27 mouse cellular contexts compared by ENCODE assay signal in genomic region chr12:44906001-44906400, GRCm38 (mm10).
DNase-seq lines count a peak whose midpoint lies in the region; ATAC-seq and TF ChIP-seq lines count a peak whose summit lies in the region.
"Had no signal": no experiment of that assay in that cellular context is flagged by ENCODE, and none has a peak within 500 bp of the region (broad histone marks: within the 10 kb centered on the region; RNA-seq: fewer than 3 reads in every experiment).

No protein-coding gene starts in this region.

- no peaks in the 10 kb centered on the region for H3K4me1 ChIP-seq in lung, postnatal 0 days (ENCODE audit: insufficient read depth, low read depth, low read length)
- H3K4me1 ChIP-seq in intestine, embryonic 15.5 days (replicated peaks) = no peaks in the 10 kb centered on the region
- H3K4me1 ChIP-seq: embryonic facial prominence, embryonic 12.5 days; heart, embryonic 13.5 days; midbrain, embryonic 10.5 days; midbrain, embryonic 15.5 days; neural tube, embryonic 15.5 days had no signal

- peak overlapping the region; percentile 31; the same call in 1 of the 2 replicates for H3K27ac ChIP-seq in gastrocnemius, adult 2 months
- H3K27ac ChIP-seq in layer of hippocampus, adult 2 months = peak overlapping the region; percentile 3; the same call in 1 of the 2 replicates
- H3K27ac ChIP-seq in lung, postnatal 0 days (ENCODE audit: low read length) = peak overlapping the region; percentile 51
- H3K27ac ChIP-seq in intestine, embryonic 15.5 days = no peak overlapping the region
- H3K27ac ChIP-seq: embryonic facial prominence, embryonic 12.5 days; heart, embryonic 13.5 days; hindbrain, embryonic 14.5 days; kidney, postnatal 0 days; midbrain, embryonic 10.5 days; midbrain, embryonic 15.5 days; neural tube, embryonic 15.5 days; stomach, postnatal 0 days had no signal

- H3K27me3 ChIP-seq in lung, postnatal 0 days (replicated peaks; ENCODE audit: insufficient read depth, low read length) = no peaks in the 10 kb centered on the region
- H3K27me3 ChIP-seq in intestine, embryonic 15.5 days (replicated peaks) = no peaks in the 10 kb centered on the region
- H3K27me3 ChIP-seq: embryonic facial prominence, embryonic 12.5 days; heart, embryonic 13.5 days; midbrain, embryonic 15.5 days; neural tube, embryonic 15.5 days had no signal

- WGBS in lung, postnatal 0 days = 60% methylated on average over 2 of the region's 2 CpGs
- 83% methylated on average over 2 of the region's 2 CpGs for whole genome bisulfite sequencing in intestine, embryonic 15.5 days

- no peak overlapping the region for H3K4me2 ChIP-seq in lung, postnatal 0 days (replicated peaks; ENCODE audit: low read depth, low read length)
- H3K4me2 ChIP-seq in intestine, embryonic 15.5 days (replicated peaks) = no peak overlapping the region
- H3K4me2 ChIP-seq: embryonic facial prominence, embryonic 12.5 days; heart, embryonic 13.5 days; hindbrain, embryonic 14.5 days; liver, embryonic 11.5 days; midbrain, embryonic 15.5 days; neural tube, embryonic 15.5 days had no signal

- peak; percentile 78 for ATAC-seq in lung, postnatal 0 days
- no peak for ATAC-seq in intestine, embryonic 15.5 days
- ATAC-seq: CD4-positive, CD25-positive, alpha-beta regulatory T cell, adult 4 months; forebrain, embryonic 14.5 days; midbrain, embryonic 15.5 days had no signal

- no peak overlapping the region for H3K9ac ChIP-seq in lung, postnatal 0 days (replicated peaks; ENCODE audit: low read depth)
- no peak overlapping the region for H3K9ac ChIP-seq in intestine, embryonic 15.5 days
- H3K9ac ChIP-seq: embryonic facial prominence, embryonic 12.5 days; heart, embryonic 13.5 days; hindbrain, embryonic 14.5 days; midbrain, embryonic 15.5 days; neural tube, embryonic 15.5 days had no signal

- DNase-seq in gastrocnemius, adult 2 months = no peak
- DNase-seq in gastrocnemius, postnatal 4 days (ENCODE audit: low spot score in 2 of 2) = no peak
- no peak for DNase-seq in layer of hippocampus, adult 2 months (ENCODE audit: low spot score in 2 of 2)
- no peak for DNase-seq in layer of hippocampus, postnatal 25 days (ENCODE audit: extremely low spot score in 1 of 2, low spot score in 1 of 2)
- DNase-seq in lung, postnatal 0 days (ENCODE audit: low spot score) = peak; percentile 35
- DNase-seq in lung, postnatal 25 days (ENCODE audit: low spot score) = peak; percentile 22
- DNase-seq: cerebellum, adult 9-10 months; embryo, embryonic 11 days; gastrocnemius, postnatal 25 days; heart, adult 18-20 months; heart, postnatal 10 days; kidney, adult 2 months; right cerebral cortex, postnatal 4 days; thymus, adult 18-20 months; thymus, postnatal 36 days had no signal

- H3K4me3 ChIP-seq in gastrocnemius, adult 2 months = no peak overlapping the region
- no peak overlapping the region for H3K4me3 ChIP-seq in layer of hippocampus, adult 2 months
- no peak overlapping the region for H3K4me3 ChIP-seq in lung, postnatal 0 days (ENCODE audit: low read depth, low read length)
- no peak overlapping the region for H3K4me3 ChIP-seq in intestine, embryonic 15.5 days (replicated peaks)
- H3K4me3 ChIP-seq: embryonic facial prominence, embryonic 12.5 days; heart, embryonic 13.5 days; midbrain, embryonic 10.5 days; midbrain, embryonic 15.5 days; neural tube, embryonic 15.5 days had no signal

- H3K36me3 ChIP-seq in lung, postnatal 0 days (ENCODE audit: insufficient read depth, low read length) = no peaks in the 10 kb centered on the region
- no peaks in the 10 kb centered on the region for H3K36me3 ChIP-seq in intestine, embryonic 15.5 days
- H3K36me3 ChIP-seq: embryonic facial prominence, embryonic 12.5 days; midbrain, embryonic 15.5 days; neural tube, embryonic 15.5 days had no signal

- intact Hi-C loops in gastrocnemius, adult 2 months (cut with DNase I) = no loop called here

- no peaks in the 10 kb centered on the region for H3K9me3 ChIP-seq in lung, postnatal 0 days (ENCODE audit: low read length)
- no peaks in the 10 kb centered on the region for H3K9me3 ChIP-seq in intestine, embryonic 15.5 days
- H3K9me3 ChIP-seq: embryonic facial prominence, embryonic 12.5 days; heart, embryonic 13.5 days; midbrain, embryonic 10.5 days; midbrain, embryonic 15.5 days; neural tube, embryonic 15.5 days had no signal

- no peak for TF ChIP-seq EP300 in lung, postnatal 0 days (IDR thresholded peaks at IDR 0.05)

- no peak for TF ChIP-seq CTCF in gastrocnemius, adult 2 months (IDR thresholded peaks at IDR 0.05)
- no peak for TF ChIP-seq CTCF in layer of hippocampus, adult 2 months (conservative IDR thresholded peaks at IDR 0.05)
- TF ChIP-seq CTCF in lung, postnatal 0 days (IDR thresholded peaks at IDR 0.05) = no peak

Comparison
In these comparisons a context has a peak if more than half of its experiments do, and no peak if none do; other contexts are left out.
1. DNase-seq: peak in lung, postnatal 0 days (single experiment) and lung, postnatal 25 days (single experiment); none in gastrocnemius, adult 2 months (single experiment), gastrocnemius, postnatal 4 days (0 of 2), layer of hippocampus, adult 2 months (0 of 2) and layer of hippocampus, postnatal 25 days (0 of 2).